Mouse (Mus musculus) intestine, postnatal 0 days (tissue): ENCODE results near the gene Zfp217. TPM values are rescaled to one million over a fixed set of nuclear protein-coding genes. Genes with fewer than 3 reads are reported as not detected.

ENCODE experiments used
- ATAC-seq: fragments of 200-750 bp; cut with Nextera tagmentation; 2 replicates; pipeline ENCODE4 v1.8.0; 2017; ENCODE audit warnings: mild to moderate bottlenecking, moderate TSS enrichment, moderate library complexity
- H3K27ac ChIP-seq: fragments of 300-500 bp; sonication (generic); 2 replicates; pipeline ENCODE4 v1.5.1; 2014; ENCODE audit warnings: mild to moderate bottlenecking, low read depth, low read length, moderate library complexity
- H3K27me3 ChIP-seq: fragments of 300-500 bp; sonication (generic); replicated peaks from 2 replicates; pipeline ENCODE4 v1.6.1; 2014; ENCODE audit warnings: low read length, mixed read lengths; ENCODE audit not compliant: control insufficient read depth, insufficient read depth
- H3K36me3 ChIP-seq: fragments of 300-500 bp; sonication (generic); 2 replicates; pipeline ENCODE4 v1.6.1; 2014; ENCODE audit warnings: mild to moderate bottlenecking, moderate library complexity; ENCODE audit not compliant: control insufficient read depth, insufficient read depth
- H3K4me1 ChIP-seq: fragments of 300-500 bp; sonication (generic); replicated peaks from 2 replicates; pipeline ENCODE4 v1.6.1; 2014; ENCODE audit warnings: antibody characterized with exemption, low read length, mixed read lengths; ENCODE audit not compliant: control insufficient read depth, insufficient read depth
- H3K4me2 ChIP-seq: fragments of 300-500 bp; sonication (generic); replicated peaks from 2 replicates; pipeline ENCODE4 v1.6.1; 2014; ENCODE audit warnings: low read depth, mild to moderate bottlenecking, moderate library complexity
- H3K4me3 ChIP-seq: fragments of 300-500 bp; sonication (generic); 2 replicates; pipeline ENCODE4 v1.5.1; 2014; ENCODE audit warnings: low read depth, low read length
- H3K9ac ChIP-seq: fragments of 300-500 bp; sonication (generic); 2 replicates; pipeline ENCODE4 v1.6.1; 2014; ENCODE audit warnings: mild to moderate bottlenecking, low read depth, low read length
- H3K9me3 ChIP-seq: fragments of 300-500 bp; sonication (generic); 2 replicates; pipeline ENCODE4 v1.6.1; 2016; ENCODE audit warnings: mixed run types; ENCODE audit not compliant: control insufficient read depth
- CTCF ChIP-seq: sonication (generic); IDR thresholded peaks from 2 replicates; pipeline ENCODE4 v1.5.1; 2016; ENCODE audit warnings: low read depth, mild to moderate bottlenecking, control low read depth, antibody characterized with exemption, moderate library complexity
- WGBS: fragments of 180-500 bp; shearing (Covaris S2); extraction: QIAGEN DNeasy Blood & Tissue Kit; methylation state at CpG from one replicate; pipeline ENCODE4 v1.1.7; 2014; 5-methylcytosine and 5-hydroxymethylcytosine counted together
- polyA plus RNA-seq: library from polyadenylated mRNA; unstranded; fragments of >200 nt; fragmentation: Nextera tagmentation; extraction: Ambion mirVana; gene quantifications from 2 replicates; pipeline ENCODE4 v1.2.1, GENCODE M21; 2015

The Zfp217 gene
- polyA plus RNA-seq, 1 experiment from 2014 or later, result 2.2 TPM

DNA sequence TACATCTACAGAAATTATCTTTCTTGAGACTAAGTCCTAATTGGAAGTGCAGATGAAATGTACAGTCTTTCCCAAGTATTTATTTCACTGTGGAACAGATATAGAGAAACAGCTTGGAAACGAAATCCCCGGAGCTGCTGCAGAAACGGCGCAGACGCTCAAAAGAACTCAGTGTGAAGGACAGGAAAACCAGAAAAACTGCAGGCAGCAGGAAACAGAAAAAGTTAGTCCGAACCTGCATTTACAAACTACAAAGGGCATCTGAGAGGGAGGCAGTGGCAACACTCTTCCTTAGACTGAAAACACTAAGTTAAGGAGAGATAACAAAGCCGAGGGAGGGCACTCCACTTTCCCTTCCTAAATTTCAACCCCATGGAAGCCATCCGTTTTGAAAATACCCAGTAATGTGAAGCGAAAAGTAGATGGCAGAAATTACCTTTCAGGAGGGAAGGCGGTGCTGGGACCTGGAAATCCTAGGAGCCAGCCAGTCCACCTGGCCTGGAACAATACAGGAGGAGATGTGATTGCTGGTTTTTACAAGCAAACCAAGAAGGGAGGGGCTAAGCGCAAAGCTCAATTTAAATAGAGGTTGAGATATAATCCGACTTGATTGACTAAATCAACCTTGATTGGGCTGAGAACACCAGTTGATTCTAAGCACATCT is 13.7 kb downstream of the Zfp217 start:
- H3K27me3 ChIP-seq, result no peaks in the 10 kb centered on the region
- 8% methylated on average over 12 of the region's 12 CpGs for WGBS
- no peak for TF ChIP-seq CTCF
- peak overlapping the region; percentile 40; the same call in 1 of the 2 replicates for H3K9ac ChIP-seq
- no peaks in the 10 kb centered on the region for H3K9me3 ChIP-seq
- no peak for ATAC-seq
- no peaks in the 10 kb centered on the region for H3K36me3 ChIP-seq
- H3K27ac ChIP-seq, result peak overlapping the region; percentile 85
- peak overlapping the region; percentile 94 for H3K4me3 ChIP-seq
- H3K4me2 ChIP-seq, result peak overlapping the region; percentile 74
- no peaks in the 10 kb centered on the region; the same call in 1 of the 2 replicates for H3K4me1 ChIP-seq

GRCm38 (mm10) chr2:170133093-170133731 is 14.7 kb downstream of the Zfp217 start:
- peak overlapping the region; percentile 85 for H3K27ac ChIP-seq
- H3K9me3 ChIP-seq, result no peaks in the 10 kb centered on the region
- no peaks in the 10 kb centered on the region for H3K36me3 ChIP-seq
- WGBS, result under 1% methylated on average over 28 of the region's 28 CpGs
- no peaks in the 10 kb centered on the region for H3K27me3 ChIP-seq
- peaks cover 4% of the 10 kb centered on the region; the same call in 1 of the 2 replicates for H3K4me1 ChIP-seq
- peak overlapping the region; percentile 94 for H3K4me3 ChIP-seq
- TF ChIP-seq CTCF, result no peak
- peak overlapping the region; percentile 40 for H3K9ac ChIP-seq
- no peak for ATAC-seq
- H3K4me2 ChIP-seq, result peak overlapping the region; percentile 74

DNA sequence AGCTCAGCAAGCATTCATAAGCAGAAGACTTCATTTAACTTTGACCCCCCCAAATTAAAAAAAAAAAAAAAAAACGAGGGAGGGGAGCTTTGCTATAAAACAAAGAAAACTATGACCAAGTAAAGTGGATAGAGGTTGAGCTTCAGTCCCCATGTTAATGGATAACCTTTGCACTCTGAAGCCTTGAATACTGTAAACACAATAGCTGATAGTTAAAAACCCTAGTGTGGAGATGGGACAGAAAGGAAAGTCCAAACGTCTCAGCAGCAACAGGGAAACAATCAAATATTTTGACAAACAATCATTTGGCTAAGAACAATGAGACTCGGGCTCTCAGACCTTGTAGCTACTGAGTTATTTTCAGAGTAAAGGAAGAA is 15.2 kb downstream of the Zfp217 start:
- peak overlapping the region; percentile 94 for H3K4me3 ChIP-seq
- peak overlapping the region; percentile 74 for H3K4me2 ChIP-seq
- 0 out of 2 replicates have a peak overlapping the region, but pooled peaks have one; percentile 40 for H3K9ac ChIP-seq
- no peaks in the 10 kb centered on the region for H3K9me3 ChIP-seq
- peaks cover 6% of the 10 kb centered on the region for H3K4me1 ChIP-seq
- no peak for TF ChIP-seq CTCF
- peak overlapping the region; percentile 85 for H3K27ac ChIP-seq
- no peaks in the 10 kb centered on the region for H3K27me3 ChIP-seq
- WGBS, result 0% methylated on average over 3 of the region's 3 CpGs
- no peaks in the 10 kb centered on the region for H3K36me3 ChIP-seq
- no peak for ATAC-seq

DNA sequence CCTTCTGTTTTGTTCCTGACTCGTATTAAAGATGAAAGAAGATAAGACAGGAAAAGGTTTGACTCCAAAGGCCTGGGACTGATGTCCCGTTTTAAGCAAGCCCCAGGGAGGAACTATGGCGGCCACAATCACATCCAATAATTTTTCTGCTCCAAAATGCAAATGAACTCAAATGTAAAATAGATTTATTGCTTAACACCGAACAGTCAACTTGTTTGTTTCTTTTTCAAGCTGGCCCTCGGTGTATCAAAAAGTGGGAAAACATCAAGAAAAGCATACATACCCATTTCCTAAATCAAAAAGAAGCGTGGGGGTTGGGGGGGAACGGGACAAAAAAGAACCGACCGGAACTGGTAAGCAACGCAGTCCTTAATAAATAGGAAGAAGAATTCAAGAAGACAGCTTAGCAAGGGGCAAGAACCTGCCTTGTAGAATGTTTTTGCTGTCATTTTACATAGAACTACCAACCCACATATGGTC is 15.9 kb downstream of the Zfp217 start:
- peak overlapping the region; percentile 95; the same call in 1 of the 2 replicates for H3K9ac ChIP-seq
- no peak for ATAC-seq
- peak overlapping the region; percentile 94 for H3K4me3 ChIP-seq
- WGBS, result 7% methylated on average over 10 of the region's 10 CpGs
- H3K27ac ChIP-seq, result peak overlapping the region; percentile 96; the same call in 1 of the 2 replicates
- peaks cover 12% of the 10 kb centered on the region for H3K4me1 ChIP-seq
- H3K27me3 ChIP-seq, result no peaks in the 10 kb centered on the region
- no peaks in the 10 kb centered on the region for H3K36me3 ChIP-seq
- peak overlapping the region; percentile 74 for H3K4me2 ChIP-seq
- H3K9me3 ChIP-seq, result no peaks in the 10 kb centered on the region
- TF ChIP-seq CTCF, result no peak

DNA sequence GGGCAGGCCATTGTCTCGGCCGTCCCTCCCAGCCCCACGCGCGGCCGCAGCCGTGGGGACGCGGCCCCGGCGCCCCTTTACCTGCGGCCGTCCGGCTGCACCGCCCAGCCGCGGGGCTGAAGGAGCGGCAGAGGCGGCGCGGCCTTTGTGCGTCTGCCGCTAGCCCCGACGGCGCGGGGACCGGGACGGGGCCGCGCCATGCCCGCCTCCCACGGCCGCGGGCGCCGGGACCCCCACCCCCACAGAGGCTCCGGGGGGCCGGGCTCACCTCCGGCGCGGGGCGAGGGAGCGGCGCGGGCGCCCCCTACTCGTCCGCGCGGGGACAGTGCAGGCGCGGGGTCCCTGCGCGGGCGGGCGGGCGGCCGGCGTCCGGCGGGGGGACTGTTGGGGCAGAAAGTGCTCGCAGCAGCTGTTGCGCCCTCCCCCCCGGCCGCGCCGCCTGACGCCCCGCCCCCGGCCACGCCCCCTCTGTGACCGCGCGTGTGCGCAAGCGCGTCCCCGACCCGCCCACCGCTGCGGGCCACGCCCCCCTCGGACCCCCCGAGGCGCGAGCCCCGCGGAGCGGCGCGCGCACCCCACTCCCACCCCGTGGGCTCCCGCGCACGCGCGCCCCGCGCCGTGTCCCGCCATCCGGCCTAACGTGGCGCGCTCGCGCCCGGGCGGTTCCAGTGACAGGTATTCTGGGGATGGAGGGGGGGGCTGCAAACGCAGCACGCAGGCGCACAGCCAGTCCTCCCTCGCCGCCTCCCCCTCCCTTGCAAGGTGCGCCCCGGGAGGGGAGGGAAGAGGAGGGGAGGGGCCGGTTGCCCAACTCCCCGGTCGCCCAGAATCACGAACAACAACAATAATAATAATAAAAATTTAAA is 16.9 kb downstream of the Zfp217 start:
- Histone ChIP-seq H3K9ac (peak overlapping the region; percentile 95), H3K36me3 (no peaks in the 10 kb centered on the region), H3K9me3 (no peaks in the 10 kb centered on the region), H3K4me2 (peak overlapping the region; percentile 74), H3K27ac (peak overlapping the region; percentile 96), H3K4me3 (peak overlapping the region; percentile 94), H3K4me1 (peaks cover 12% of the 10 kb centered on the region), H3K27me3 (no peaks in the 10 kb centered on the region)
- peak; percentile 75 for ATAC-seq
- peak; percentile 38 for TF ChIP-seq CTCF
- WGBS, result under 1% methylated on average over 103 of the region's 122 CpGs
